Mouse (Mus musculus) liver, postnatal 0 days (tissue): Measurements from ENCODE around the gene Ppara.

ENCODE experiments used
- CTCF ChIP-seq: sonication (generic); IDR thresholded peaks from 2 replicates; pipeline ENCODE4 v1.5.1; 2016; ENCODE audit warnings: antibody characterized with exemption, low read depth
- EP300 ChIP-seq: IDR thresholded peaks from 2 replicates; pipeline ENCODE4 v1.6.1; 2016; ENCODE audit warnings: antibody characterized with exemption, low read depth, mild to moderate bottlenecking

DNA sequence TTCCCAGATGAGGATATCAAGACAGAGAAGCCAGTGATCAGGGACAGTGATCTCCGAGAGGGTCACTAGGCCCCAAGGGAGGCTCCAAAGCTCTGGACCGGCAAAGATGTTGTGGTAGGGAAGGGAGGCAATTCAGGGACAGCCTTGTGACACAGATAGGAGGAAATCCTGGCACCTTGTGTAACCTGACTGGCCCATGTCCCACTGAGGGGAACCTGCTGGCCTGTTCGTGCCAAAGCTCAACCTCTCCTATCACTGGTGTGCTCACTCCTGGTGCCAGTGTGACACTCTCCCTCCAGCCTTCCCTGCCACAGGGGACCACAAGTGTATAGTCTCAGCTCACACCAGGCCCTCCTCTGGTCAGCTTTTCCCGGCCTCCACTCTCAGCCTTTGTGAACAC, 17.8 kb upstream of the Ppara start:
- TF ChIP-seq CTCF: no peak
- no peak for TF ChIP-seq EP300
